Mouse (Mus musculus) kidney, adult 2 months (tissue): Measurements from ENCODE around the gene Zbtb37. TPM values are rescaled to one million over a fixed set of nuclear protein-coding genes. Genes with fewer than 3 reads are reported as not detected.

Source experiments
- DNase-seq: peaks from one replicate; pipeline ENCODE4 v3.0.0; 2021
- H3K27ac ChIP-seq: fragments of 200-500 bp; 2 replicates; pipeline ENCODE4 v1.5.1; 2012; ENCODE audit warnings: low read depth, low read length, control low read depth, inconsistent platforms; ENCODE audit not compliant: insufficient read depth
- H3K27me3 ChIP-seq: fragments of 200-500 bp; replicated peaks from 2 replicates; pipeline ENCODE4 v1.6.1; 2012; ENCODE audit warnings: mild to moderate bottlenecking, moderate library complexity, low read length, inconsistent platforms; ENCODE audit not compliant: control insufficient read depth, insufficient read depth
- H3K36me3 ChIP-seq: fragments of 200-500 bp; 2 replicates; pipeline ENCODE4 v1.6.1; 2012; ENCODE audit warnings: mild to moderate bottlenecking, moderate library complexity, low read length, inconsistent platforms; ENCODE audit not compliant: control insufficient read depth, insufficient read depth
- H3K4me1 ChIP-seq: fragments of 200-500 bp; 2 replicates; pipeline ENCODE4 v1.6.1; 2011; ENCODE audit warnings: low read length; ENCODE audit not compliant: control insufficient read depth, insufficient read depth
- H3K4me3 ChIP-seq: fragments of 200-500 bp; 2 replicates; pipeline ENCODE4 v1.5.1; 2011; ENCODE audit warnings: mild to moderate bottlenecking, low read depth, low read length, control low read depth; ENCODE audit not compliant: insufficient read depth
- CTCF ChIP-seq: fragments of 200-500 bp; conservative IDR thresholded peaks from 2 replicates; pipeline ENCODE4 v1.5.1; 2011; ENCODE audit warnings: low read depth, mild to moderate bottlenecking, control low read depth, low read length, moderate library complexity, mixed read lengths; ENCODE audit not compliant: insufficient read depth, insufficient read length
- POLR2A ChIP-seq: fragments of 200-500 bp; IDR thresholded peaks from one replicate; pipeline ENCODE4 v1.6.1; 2011; ENCODE audit warnings: low read depth, low read length, control low read depth
- WGBS: fragments of 180-500 bp; shearing (Covaris S2); methylation state at CpG from one replicate; pipeline ENCODE4 v1.1.7; 2018; 5-methylcytosine and 5-hydroxymethylcytosine counted together
- polyA plus RNA-seq: library from polyadenylated mRNA; depleted of rRNA; stranded (reverse); fragments of >200 nt; gene quantifications from 2 replicates; pipeline ENCODE4 v1.2.3, GENCODE M21; 2012

Gene Zbtb37
- polyA plus RNA-seq, 1 experiment = 1.7 TPM

DNA sequence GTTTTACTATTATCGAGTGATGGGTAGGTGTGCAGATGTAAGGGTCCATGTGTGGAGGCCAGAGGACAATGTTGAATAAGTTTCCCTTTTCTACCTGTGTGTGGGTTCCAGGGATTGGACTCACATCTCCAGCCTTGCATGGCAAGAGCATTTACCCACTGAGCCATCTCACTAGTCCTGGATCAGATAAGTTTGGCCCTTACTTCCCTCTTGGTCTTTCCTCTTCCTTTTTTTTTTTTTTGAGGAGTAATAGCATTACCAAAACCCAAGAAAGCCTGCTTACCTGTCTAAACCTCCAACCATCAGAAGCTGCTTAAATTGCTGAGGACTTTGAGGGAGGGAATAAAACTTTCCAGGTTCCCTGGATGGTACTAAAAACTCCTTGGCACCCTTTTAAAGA lies 22.5 kb upstream of the Zbtb37 start:
- TF ChIP-seq CTCF = no peak
- no peak for TF ChIP-seq POLR2A
- DNase-seq = no peak
- Histone ChIP-seq H3K27me3 (no peaks in the 10 kb centered on the region), H3K36me3 (no peaks in the 10 kb centered on the region; the same call in 1 of the 2 replicates), H3K4me3 (no peak overlapping the region), H3K27ac (no peak overlapping the region), H3K4me1 (no peaks in the 10 kb centered on the region)
- WGBS = 94% methylated on average over 1 of the region's 1 CpGs

- Histone ChIP-seq H3K4me1 (no peaks in the 10 kb centered on the region), H3K27me3 (no peaks in the 10 kb centered on the region), H3K4me3 (no peak overlapping the region), H3K36me3 (no peaks in the 10 kb centered on the region; the same call in none of the 2 replicates), H3K27ac (no peak overlapping the region)
- WGBS = 87% methylated on average over 3 of the region's 3 CpGs
- DNase-seq = no peak
- TF ChIP-seq CTCF (no peak), POLR2A (no peak)
Measured at GRCm38 (mm10) chr1:161046972-161047371, 12.3 kb upstream of the Zbtb37 start.

DNA sequence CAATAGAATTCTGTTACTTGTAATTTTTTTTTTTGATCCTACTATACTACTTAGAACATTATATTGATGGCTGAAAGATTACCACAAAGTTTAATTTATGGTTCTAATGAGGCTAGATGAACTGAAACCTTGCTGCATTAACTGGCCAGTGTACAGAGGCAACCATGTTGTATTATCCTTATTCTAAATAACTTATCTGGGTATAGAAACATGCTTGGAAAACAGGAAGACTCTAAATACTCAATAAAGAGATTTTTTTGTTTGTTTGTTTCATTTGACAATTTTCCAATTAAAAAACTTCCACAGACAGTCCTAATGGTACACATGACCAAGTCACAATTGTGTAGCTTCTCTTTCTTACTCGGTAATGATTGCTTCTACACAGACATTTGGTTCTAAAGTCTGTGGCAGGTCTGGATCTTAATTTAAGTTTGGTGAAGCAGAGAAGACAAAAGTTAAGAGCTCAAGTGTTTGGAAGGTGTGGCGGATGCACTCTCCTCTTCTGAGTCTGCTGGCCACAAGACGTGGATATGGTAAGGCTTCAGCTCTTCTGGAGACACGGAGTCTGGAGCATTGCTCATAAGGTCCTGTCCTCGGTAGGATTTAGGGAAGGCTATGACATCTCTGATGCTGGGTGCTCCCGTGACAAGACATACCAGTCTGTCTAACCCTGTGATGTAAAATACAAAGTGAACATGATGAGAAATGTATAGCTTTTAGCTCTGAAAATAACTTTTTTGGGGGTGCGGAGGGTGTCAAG lies 6.8 kb upstream of the Zbtb37 start:
- 91% methylated on average over 7 of the region's 7 CpGs for WGBS
- TF ChIP-seq POLR2A (no peak), CTCF (no peak)

GRCm38 (mm10) chr1:161040855-161041254 lies 6.2 kb upstream of the Zbtb37 start:
- Histone ChIP-seq H3K36me3 (peaks cover 9% of the 10 kb centered on the region), H3K4me3 (no peak overlapping the region), H3K27me3 (no peaks in the 10 kb centered on the region), H3K27ac (no peak overlapping the region), H3K4me1 (peaks cover 7% of the 10 kb centered on the region)
- DNase-seq = no peak
- TF ChIP-seq POLR2A = no peak
- TF ChIP-seq CTCF = no peak

More for the DNA sequence above, 6.8 kb upstream of the Zbtb37 start:
- Histone ChIP-seq H3K27me3 (no peaks in the 10 kb centered on the region), H3K36me3 (peaks cover 9% of the 10 kb centered on the region), H3K4me1 (peaks cover 2% of the 10 kb centered on the region), H3K4me3 (no peak overlapping the region), H3K27ac (no peak overlapping the region)
- DNase-seq = no peak

- no peak for TF ChIP-seq CTCF
- TF ChIP-seq POLR2A = no peak
- DNase-seq = no peak
- peaks cover 10% of the 10 kb centered on the region for H3K4me1 ChIP-seq
- no peak overlapping the region for H3K27ac ChIP-seq
- WGBS = 84% methylated on average over 1 of the region's 1 CpGs
- H3K4me3 ChIP-seq = no peak overlapping the region
- H3K27me3 ChIP-seq = no peaks in the 10 kb centered on the region
- peaks cover 9% of the 10 kb centered on the region for H3K36me3 ChIP-seq
Measured at GRCm38 (mm10) chr1:161040426-161040770, 5.7 kb upstream of the Zbtb37 start.

- Histone ChIP-seq H3K27me3 (no peaks in the 10 kb centered on the region), H3K4me1 (peaks cover 10% of the 10 kb centered on the region), H3K27ac (no peak overlapping the region), H3K4me3 (no peak overlapping the region), H3K36me3 (peaks cover 9% of the 10 kb centered on the region)
- peak; percentile 18 for DNase-seq
- no peak for TF ChIP-seq CTCF
- no peak for TF ChIP-seq POLR2A
- WGBS = 60% methylated on average over 3 of the region's 3 CpGs
Measured at GRCm38 (mm10) chr1:161039741-161040425, 5.2 kb upstream of the Zbtb37 start.

- no peak overlapping the region for H3K4me3 ChIP-seq
- no peak overlapping the region for H3K27ac ChIP-seq
- no peaks in the 10 kb centered on the region for H3K27me3 ChIP-seq
- peaks cover 10% of the 10 kb centered on the region for H3K4me1 ChIP-seq
- WGBS = 45% methylated on average over 3 of the region's 3 CpGs
- peaks cover 9% of the 10 kb centered on the region for H3K36me3 ChIP-seq
- TF ChIP-seq POLR2A (no peak), CTCF (no peak)
- no peak for DNase-seq
Measured at GRCm38 (mm10) chr1:161038968-161039721, 4.5 kb upstream of the Zbtb37 start.
